Mouse (Mus musculus) heart, postnatal 10 days (tissue): ENCODE results near the gene Tmem232. TPM values are rescaled to one million over a fixed set of nuclear protein-coding genes. Genes with fewer than 3 reads are reported as not detected.
"Not testable (repeated sequence)": the region's sequence is repeated elsewhere in the genome, so short reads cannot be mapped to it uniquely, and the experiment has no call there.

Source experiments
- DNase-seq, 2 experiments: peaks; one replicate each; pipeline ENCODE4 v3.0.0; 2021
- intact Hi-C: fragments of 180-260 bp; cut with DNase I; formaldehyde crosslinking; loops from one replicate; pipeline ENCODE4 v1.15.1; 2025
- total RNA-seq, 2 experiments: library from RNA; stranded (reverse); gene quantifications; 2 replicates each; pipeline ENCODE4 v1.2.3; 2021

The Tmem232 gene
- total RNA-seq, 2 experiments from 2014 or later, result 0.27 TPM; not detected in 1

- DNase-seq, intact Hi-C loops: not testable (repeated sequence)
Measured at GRCm38 (mm10) chr17:65546221-65546620, 5.6 kb upstream of the Tmem232 start.

- peak; percentile 66 to 69 for DNase-seq
- intact Hi-C loops, result no loop called here
Measured at GRCm38 (mm10) chr17:65536156-65536555, 4.4 kb downstream of the Tmem232 start.

GRCm38 (mm10) chr17:65532381-65532780 lies 8.2 kb downstream of the Tmem232 start:
- peak; percentile 39 to 48 for DNase-seq
- intact Hi-C loops, result not testable (repeated sequence)

GRCm38 (mm10) chr17:65527529-65527928 lies 13.1 kb downstream of the Tmem232 start:
- peak; percentile 37 to 45 for DNase-seq
- intact Hi-C loops, result no loop called here

GRCm38 (mm10) chr17:65513517-65513916 lies 27.1 kb downstream of the Tmem232 start:
- no peak for DNase-seq
- intact Hi-C loops, result no loop called here

- DNase-seq, result no peak
- intact Hi-C loops, result no loop called here
Measured at GRCm38 (mm10) chr17:65484654-65485053, 55.9 kb downstream of the Tmem232 start.

GRCm38 (mm10) chr17:65476747-65477146 lies 63.8 kb downstream of the Tmem232 start:
- no peak for DNase-seq
- intact Hi-C loops, result no loop called here

- intact Hi-C loops, result no loop called here
- DNase-seq, result no peak
Measured at GRCm38 (mm10) chr17:65450818-65451217, 89.8 kb downstream of the Tmem232 start.

GRCm38 (mm10) chr17:65437906-65438305 lies 102.7 kb downstream of the Tmem232 start:
- DNase-seq, intact Hi-C loops: not testable (repeated sequence)

GRCm38 (mm10) chr17:65419124-65419523 lies 121.5 kb downstream of the Tmem232 start:
- DNase-seq, result no peak
- intact Hi-C loops, result no loop called here

- no peak for DNase-seq
Measured at GRCm38 (mm10) chr17:65405309-65405708, 135.3 kb downstream of the Tmem232 start.

GRCm38 (mm10) chr17:65400914-65401313 lies 139.7 kb downstream of the Tmem232 start:
- intact Hi-C loops, result no loop called here
- DNase-seq, result peak; percentile 60 to 70

More at GRCm38 (mm10) chr17:65405309-65405708, 135.3 kb downstream of the Tmem232 start:
- intact Hi-C loops, result no loop called here

- intact Hi-C loops, result no loop called here
- DNase-seq, result no peak
Measured at GRCm38 (mm10) chr17:65384411-65384962, 156.1 kb downstream of the Tmem232 start.

- DNase-seq, result peak; percentile 47 to 71
- intact Hi-C loops, result no loop called here
Measured at GRCm38 (mm10) chr17:65370034-65370780, 170.4 kb downstream of the Tmem232 start.

GRCm38 (mm10) chr17:65365535-65366254 lies 174.9 kb downstream of the Tmem232 start:
- intact Hi-C loops, result no loop called here

GRCm38 (mm10) chr17:65351836-65352235 lies 188.7 kb downstream of the Tmem232 start:
- no peak for DNase-seq
- intact Hi-C loops, result no loop called here

More at GRCm38 (mm10) chr17:65365535-65366254, 174.9 kb downstream of the Tmem232 start:
- no peak for DNase-seq

GRCm38 (mm10) chr17:65340016-65340415 lies 200.6 kb downstream of the Tmem232 start:
- DNase-seq, result peak; percentile 4 to 6
- intact Hi-C loops, result no loop called here

- intact Hi-C loops, result no loop called here
- DNase-seq, result no peak
Measured at GRCm38 (mm10) chr17:65330759-65331158, 209.8 kb downstream of the Tmem232 start.

- intact Hi-C loops, result loop anchor here (5.0 kb wide), 1 partner anchor 253 kb away; no protein-coding TSS in a partner anchor
- DNase-seq, result peak; percentile 31 to 53
Measured at GRCm38 (mm10) chr17:65325249-65325648, 215.3 kb downstream of the Tmem232 start.

- DNase-seq, result no peak
- intact Hi-C loops, result no loop called here
Measured at GRCm38 (mm10) chr17:65320623-65321022, 220.0 kb downstream of the Tmem232 start.

GRCm38 (mm10) chr17:65299946-65300345 lies 240.6 kb downstream of the Tmem232 start:
- no peak for DNase-seq
- intact Hi-C loops, result no loop called here
